Mouse (Mus musculus) testis, adult 2 months (tissue): ENCODE results near the gene Heatr6.

Experiments
- CTCF ChIP-seq: fragments of 200-500 bp; IDR thresholded peaks from 2 replicates; pipeline ENCODE4 v1.5.1; 2012; ENCODE audit warnings: low read depth, mild to moderate bottlenecking, inconsistent platforms, low read length, moderate library complexity; ENCODE audit not compliant: control insufficient read depth, insufficient read depth, insufficient replicate concordance
- POLR2A ChIP-seq: fragments of 200-500 bp; IDR thresholded peaks from 2 replicates; pipeline ENCODE4 v1.6.1; 2012; ENCODE audit warnings: low read depth, mild to moderate bottlenecking, inconsistent platforms, low read length, moderate library complexity; ENCODE audit not compliant: control insufficient read depth

DNA sequence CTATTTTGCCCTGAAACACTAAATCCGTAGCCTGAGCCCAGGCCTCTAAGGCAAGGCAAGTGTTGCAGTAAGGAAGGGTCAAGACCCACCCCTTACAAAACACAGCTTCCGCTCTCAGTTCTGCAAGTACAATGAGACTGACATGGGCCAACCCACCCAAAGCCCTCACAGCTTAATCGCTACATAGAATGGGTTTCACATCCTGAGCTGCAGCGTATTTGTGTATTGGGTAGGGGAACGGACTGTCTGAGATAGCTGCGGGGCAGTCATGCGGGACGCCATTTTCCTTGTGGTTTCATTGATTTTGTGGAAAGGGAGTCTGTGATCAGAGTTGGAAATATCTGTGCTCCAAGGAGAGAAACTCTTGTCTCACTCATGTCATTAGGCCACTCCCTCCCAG, 56.9 kb downstream of the Heatr6 start:
- no peak for TF ChIP-seq CTCF
- no peak for TF ChIP-seq POLR2A
